In the genomic region with DNA sequence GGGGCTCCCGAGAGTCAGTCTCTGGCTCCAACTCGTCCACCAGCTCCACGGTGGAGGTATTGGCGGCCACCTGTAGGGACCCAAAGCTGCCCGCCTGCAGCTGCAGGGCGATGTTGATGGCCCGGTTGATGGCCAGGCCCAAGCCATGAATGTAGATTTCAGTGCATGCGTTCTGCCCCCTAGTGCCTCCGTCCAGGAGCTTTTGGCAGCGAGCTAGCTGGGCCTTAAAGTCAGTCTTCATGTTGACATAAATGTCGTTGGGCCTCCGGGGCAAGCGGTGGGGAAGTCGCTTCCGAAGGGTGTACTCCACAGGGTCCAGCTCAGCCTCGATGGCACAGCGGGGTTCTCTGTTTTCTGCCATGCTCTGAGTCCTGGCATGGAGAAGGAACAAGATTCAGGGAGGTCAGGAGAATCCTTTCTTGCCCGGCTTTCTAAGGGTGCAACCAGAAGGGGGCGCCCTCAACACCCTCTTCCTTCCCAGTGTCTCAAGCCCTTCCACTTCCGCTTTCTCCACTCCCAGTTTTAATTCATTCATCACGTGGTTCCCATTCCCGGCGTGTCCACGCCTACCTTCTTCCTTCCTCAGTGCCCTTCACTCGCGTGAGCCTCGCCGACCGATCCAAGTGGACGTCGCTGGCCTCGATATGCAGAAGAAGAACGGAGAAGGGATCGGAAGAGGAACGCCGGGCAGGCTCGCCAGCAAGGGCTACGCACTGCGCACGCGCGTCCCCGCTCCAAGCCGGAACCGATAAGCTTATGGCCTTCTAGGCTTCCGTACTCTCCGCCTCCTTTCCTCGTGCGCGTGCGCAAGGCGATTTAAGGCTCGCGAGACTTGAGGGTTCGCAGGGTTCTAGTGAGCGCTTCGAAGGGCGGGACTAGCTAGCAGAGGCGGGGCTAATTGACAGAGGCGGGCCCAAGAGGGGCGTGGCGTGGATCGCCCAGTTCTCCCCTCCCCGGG, we compare ENCODE assay signal across 7 mouse cellular contexts. TPM values are rescaled to one million over a fixed set of nuclear protein-coding genes. Genes with fewer than 3 reads are reported as not detected.
DNase-seq lines count a peak whose midpoint lies in the region; ATAC-seq lines count a peak whose summit lies in the region.

Gene Pop7, minus strand, starts transcription at position 810 of the 958 bp plus-strand sequence.

- WGBS in intestine, embryonic 16.5 days = 1% methylated on average over 64 of the region's 64 CpGs
- 3% methylated on average over 64 of the region's 64 CpGs for WGBS in midbrain, embryonic 11.5 days

- no peaks in the 10 kb centered on the region for H3K27me3 ChIP-seq in intestine, embryonic 16.5 days (replicated peaks; ENCODE audit: control insufficient read depth, insufficient read depth, low read length)
- H3K27me3 ChIP-seq in midbrain, embryonic 11.5 days (ENCODE audit: control insufficient read depth, insufficient read depth, low read length) = no peaks in the 10 kb centered on the region

- H3K9me3 ChIP-seq in intestine, embryonic 16.5 days (ENCODE audit: control insufficient read depth, low read length) = no peaks in the 10 kb centered on the region
- no peaks in the 10 kb centered on the region for H3K9me3 ChIP-seq in midbrain, embryonic 11.5 days (ENCODE audit: control insufficient read depth, low read length)

- peak within 1 kb of the TSS; percentile 96 for H3K27ac ChIP-seq in intestine, embryonic 16.5 days (ENCODE audit: low read length)
- peak within 1 kb of the TSS; percentile 89 for H3K27ac ChIP-seq in midbrain, embryonic 11.5 days (ENCODE audit: low read depth, low read length)

- intact Hi-C loops in left cerebral cortex, postnatal 36 days (cut with DNase I) = loop anchor here (2.0 to 5.0 kb wide), 2 partner anchors 31 to 170 kb away; partner anchors contain the start of genes Epo, Gnb2 and Slc12a9

- peak; percentile 96 for ATAC-seq in intestine, embryonic 16.5 days
- ATAC-seq in midbrain, embryonic 11.5 days (ENCODE audit: low FRiP score) = peak; percentile 94

- H3K9ac ChIP-seq in intestine, embryonic 16.5 days (ENCODE audit: low read depth, low read length) = peak within 1 kb of the TSS; percentile 86
- H3K9ac ChIP-seq in midbrain, embryonic 11.5 days (ENCODE audit: low read length) = peak within 1 kb of the TSS; percentile 86

- H3K36me3 ChIP-seq in intestine, embryonic 16.5 days (ENCODE audit: control insufficient read depth, insufficient read depth, low read length) = no peaks in the 10 kb centered on the region
- H3K36me3 ChIP-seq in midbrain, embryonic 11.5 days (ENCODE audit: control insufficient read depth, insufficient read depth, low read length) = no peaks in the 10 kb centered on the region

- H3K4me3 ChIP-seq in intestine, embryonic 16.5 days (ENCODE audit: low read length) = peak within 1 kb of the TSS; percentile 64
- H3K4me3 ChIP-seq in midbrain, embryonic 11.5 days (ENCODE audit: low read depth, low read length) = peak within 1 kb of the TSS; percentile 61

- peak within 1 kb of the TSS; percentile 91 for H3K4me2 ChIP-seq in intestine, embryonic 16.5 days (ENCODE audit: low read depth, low read length)
- H3K4me2 ChIP-seq in midbrain, embryonic 11.5 days = peak within 1 kb of the TSS; percentile 78

- DNase-seq in adrenal gland, adult 8-10 months = peak; percentile 100
- DNase-seq in embryo, embryonic 9.5 days (ENCODE audit: extremely low spot score) = peak; percentile 100
- DNase-seq in gastrocnemius, postnatal 4 days (ENCODE audit: low spot score in 2 of 2) = peak; percentile 99 to 100
- peak; percentile 100 for DNase-seq in left cerebral cortex, postnatal 36 days (ENCODE audit: low spot score in 2 of 2)
- DNase-seq in midbrain, embryonic 11.5 days (ENCODE audit: low spot score, missing footprints) = peak; percentile 100
- peak; percentile 100 for DNase-seq in skeletal muscle tissue, adult 2 months (ENCODE audit: low read depth, low spot score)

- H3K4me1 ChIP-seq in intestine, embryonic 16.5 days (ENCODE audit: control insufficient read depth, insufficient read depth, low read length) = peaks cover 14% of the 10 kb centered on the region
- peaks cover 9% of the 10 kb centered on the region for H3K4me1 ChIP-seq in midbrain, embryonic 11.5 days (ENCODE audit: control insufficient read depth, insufficient read depth, low read length)

RNA-seq across cellular contexts. Expression of gene Pop7, which starts in this region (rescaled TPM):
- 10 to 100 TPM; 24.4 to 31.1 (median 27.4) TPM for total RNA-seq in adrenal gland, adult 8-10 months (2022)
- 10 to 100 TPM; 19.8 to 22.6 TPM for total RNA-seq in gastrocnemius, postnatal 4 days (2021)
- 58.6 and 62.1 TPM in 2 replicates for polyA plus RNA-seq in intestine, embryonic 16.5 days (2015; fragmentation: Nextera tagmentation; extraction: Ambion mirVana)
- total RNA-seq in left cerebral cortex, postnatal 36 days (2021) = 10 to 100 TPM; 33.6 to 36.1 TPM
- 54.8 and 57.4 TPM in 2 replicates for polyA plus RNA-seq in midbrain, embryonic 11.5 days (2014; fragmentation: Nextera tagmentation; extraction: Ambion mirVana)

Comparison
In these comparisons a context has a peak if more than half of its experiments do, and no peak if none do; other contexts are left out.
1. Peak in every context shown above with its lines: DNase-seq, ATAC-seq, H3K4me3 ChIP-seq and H3K27ac ChIP-seq.